Mouse (Mus musculus): ENCODE results near the gene Caln1. TPM values are rescaled to one million over a fixed set of nuclear protein-coding genes. Genes with fewer than 3 reads are reported as not detected.
"Not testable (repeated sequence)": the region's sequence is repeated elsewhere in the genome, so short reads cannot be mapped to it uniquely, and the experiment has no call there.

Caln1 gene
- polyA plus RNA-seq, 1 experiment from 2014 or later = 0.11 TPM

- no peaks in the 10 kb centered on the region for H3K4me1 ChIP-seq (replicated peaks; ENCODE audit: insufficient read depth, low read length)
- no peak overlapping the region for H3K9ac ChIP-seq (ENCODE audit: low read depth, low read length)
- H3K4me3 ChIP-seq (replicated peaks; ENCODE audit: low read depth, low read length) = no peak overlapping the region
- 70% methylated on average over 2 of the region's 2 CpGs for WGBS
- DNase-seq (ENCODE audit: low spot score) (no peak), ATAC-seq (replicated peaks; ENCODE audit: low FRiP score, low read depth) (no peak)
- H3K27me3 ChIP-seq (ENCODE audit: insufficient read depth, low read length) = no peaks in the 10 kb centered on the region
- no peak for TF ChIP-seq CTCF (IDR thresholded peaks at IDR 0.05; ENCODE audit: low read depth)
- H3K36me3 ChIP-seq (ENCODE audit: insufficient read depth, low read length) = no peaks in the 10 kb centered on the region
- H3K9me3 ChIP-seq (replicated peaks; ENCODE audit: low read length) = no peaks in the 10 kb centered on the region
- no peak overlapping the region for H3K4me2 ChIP-seq (ENCODE audit: low read length)
- no peak overlapping the region for H3K27ac ChIP-seq
These were observed 272.6 kb downstream of the Caln1 start for GRCm38 (mm10) chr5:130641881-130642280.

- not testable (repeated sequence) for H3K4me1 ChIP-seq (replicated peaks; ENCODE audit: insufficient read depth, low read length); H3K27ac ChIP-seq; DNase-seq (ENCODE audit: low spot score); H3K9me3 ChIP-seq (replicated peaks; ENCODE audit: low read length); H3K27me3 ChIP-seq (ENCODE audit: insufficient read depth, low read length); ATAC-seq (replicated peaks; ENCODE audit: low FRiP score, low read depth); H3K4me2 ChIP-seq (ENCODE audit: low read length); H3K4me3 ChIP-seq (replicated peaks; ENCODE audit: low read depth, low read length); H3K9ac ChIP-seq (ENCODE audit: low read depth, low read length); H3K36me3 ChIP-seq (ENCODE audit: insufficient read depth, low read length)
- WGBS = 86% methylated on average over 2 of the region's 2 CpGs
These were observed 276.9 kb downstream of the Caln1 start for GRCm38 (mm10) chr5:130646126-130646525.

- no peak overlapping the region for H3K4me2 ChIP-seq (ENCODE audit: low read length)
- no peaks in the 10 kb centered on the region for H3K36me3 ChIP-seq (ENCODE audit: insufficient read depth, low read length)
- no peak overlapping the region for H3K4me3 ChIP-seq (replicated peaks; ENCODE audit: low read depth, low read length)
- ATAC-seq (replicated peaks; ENCODE audit: low FRiP score, low read depth) = no peak
- H3K9ac ChIP-seq (ENCODE audit: low read depth, low read length) = no peak overlapping the region
- no peaks in the 10 kb centered on the region for H3K9me3 ChIP-seq (replicated peaks; ENCODE audit: low read length)
- no peaks in the 10 kb centered on the region for H3K27me3 ChIP-seq (ENCODE audit: insufficient read depth, low read length)
- 84% methylated on average over 3 of the region's 3 CpGs for WGBS
- no peaks in the 10 kb centered on the region for H3K4me1 ChIP-seq (replicated peaks; ENCODE audit: insufficient read depth, low read length)
- no peak for DNase-seq (ENCODE audit: low spot score)
- no peak for TF ChIP-seq CTCF (IDR thresholded peaks at IDR 0.05; ENCODE audit: low read depth)
- no peak overlapping the region for H3K27ac ChIP-seq
These were observed 288.9 kb downstream of the Caln1 start for GRCm38 (mm10) chr5:130658141-130658540.

- Histone ChIP-seq H3K9me3 (replicated peaks; ENCODE audit: low read length) (no peaks in the 10 kb centered on the region), H3K27ac (no peak overlapping the region), H3K4me3 (replicated peaks; ENCODE audit: low read depth, low read length) (no peak overlapping the region), H3K36me3 (ENCODE audit: insufficient read depth, low read length) (no peaks in the 10 kb centered on the region), H3K4me2 (ENCODE audit: low read length) (no peak overlapping the region), H3K9ac (ENCODE audit: low read depth, low read length) (no peak overlapping the region), H3K4me1 (replicated peaks; ENCODE audit: insufficient read depth, low read length) (no peaks in the 10 kb centered on the region), H3K27me3 (ENCODE audit: insufficient read depth, low read length) (no peaks in the 10 kb centered on the region)
- DNase-seq (ENCODE audit: low spot score) = no peak
- no peak for TF ChIP-seq CTCF (IDR thresholded peaks at IDR 0.05; ENCODE audit: low read depth)
- ATAC-seq (replicated peaks; ENCODE audit: low FRiP score, low read depth) = no peak
- 89% methylated on average over 1 of the region's 1 CpGs for WGBS
These were observed 296.8 kb downstream of the Caln1 start for GRCm38 (mm10) chr5:130666091-130666490.

GRCm38 (mm10) chr5:130672588-130672987 lies 303.3 kb downstream of the Caln1 start:
- no peak overlapping the region for H3K4me3 ChIP-seq (replicated peaks; ENCODE audit: low read depth, low read length)
- no peaks in the 10 kb centered on the region for H3K4me1 ChIP-seq (replicated peaks; ENCODE audit: insufficient read depth, low read length)
- no peak overlapping the region for H3K27ac ChIP-seq
- no peak overlapping the region for H3K4me2 ChIP-seq (ENCODE audit: low read length)
- 36% methylated on average over 3 of the region's 3 CpGs for WGBS
- H3K9me3 ChIP-seq (replicated peaks; ENCODE audit: low read length) = no peaks in the 10 kb centered on the region
- H3K27me3 ChIP-seq (ENCODE audit: insufficient read depth, low read length) = no peaks in the 10 kb centered on the region
- DNase-seq (ENCODE audit: low spot score) (no peak), ATAC-seq (replicated peaks; ENCODE audit: low FRiP score, low read depth) (no peak)
- no peaks in the 10 kb centered on the region for H3K36me3 ChIP-seq (ENCODE audit: insufficient read depth, low read length)
- no peak overlapping the region for H3K9ac ChIP-seq (ENCODE audit: low read depth, low read length)
- no peak for TF ChIP-seq CTCF (IDR thresholded peaks at IDR 0.05; ENCODE audit: low read depth)

- H3K4me2 ChIP-seq (ENCODE audit: low read length) = no peak overlapping the region
- H3K4me3 ChIP-seq (replicated peaks; ENCODE audit: low read depth, low read length) = no peak overlapping the region
- H3K4me1 ChIP-seq (replicated peaks; ENCODE audit: insufficient read depth, low read length) = no peaks in the 10 kb centered on the region
- no peaks in the 10 kb centered on the region for H3K27me3 ChIP-seq (ENCODE audit: insufficient read depth, low read length)
- no peaks in the 10 kb centered on the region for H3K36me3 ChIP-seq (ENCODE audit: insufficient read depth, low read length)
- ATAC-seq (replicated peaks; ENCODE audit: low FRiP score, low read depth) (no peak), DNase-seq (ENCODE audit: low spot score) (no peak)
- no peak for TF ChIP-seq CTCF (IDR thresholded peaks at IDR 0.05; ENCODE audit: low read depth)
- 83% methylated on average over 3 of the region's 3 CpGs for WGBS
- H3K27ac ChIP-seq = no peak overlapping the region
- no peaks in the 10 kb centered on the region for H3K9me3 ChIP-seq (replicated peaks; ENCODE audit: low read length)
- H3K9ac ChIP-seq (ENCODE audit: low read depth, low read length) = no peak overlapping the region
These were observed 303.8 kb downstream of the Caln1 start for GRCm38 (mm10) chr5:130673092-130673491.

- Histone ChIP-seq H3K9me3 (replicated peaks; ENCODE audit: low read length) (no peaks in the 10 kb centered on the region), H3K4me1 (replicated peaks; ENCODE audit: insufficient read depth, low read length) (no peaks in the 10 kb centered on the region), H3K36me3 (ENCODE audit: insufficient read depth, low read length) (no peaks in the 10 kb centered on the region), H3K4me3 (replicated peaks; ENCODE audit: low read depth, low read length) (no peak overlapping the region), H3K27ac (no peak overlapping the region), H3K4me2 (ENCODE audit: low read length) (no peak overlapping the region), H3K9ac (ENCODE audit: low read depth, low read length) (no peak overlapping the region), H3K27me3 (ENCODE audit: insufficient read depth, low read length) (no peaks in the 10 kb centered on the region)
- no peak for DNase-seq (ENCODE audit: low spot score)
- no peak for ATAC-seq (replicated peaks; ENCODE audit: low FRiP score, low read depth)
- TF ChIP-seq CTCF (IDR thresholded peaks at IDR 0.05; ENCODE audit: low read depth) = no peak
- 83% methylated on average over 2 of the region's 2 CpGs for WGBS
These were observed 308.6 kb downstream of the Caln1 start for GRCm38 (mm10) chr5:130677895-130678294.
